Mouse (Mus musculus) intestine, embryonic 15.5 days (tissue): Measurements from ENCODE around the gene Fip1l1. TPM values are rescaled to one million over a fixed set of nuclear protein-coding genes. Genes with fewer than 3 reads are reported as not detected.

Experiments
- ATAC-seq: fragments of 200-750 bp; cut with Nextera tagmentation; 2 replicates; pipeline ENCODE4 v1.8.0; 2017; ENCODE audit warnings: moderate TSS enrichment, moderate library complexity
- H3K27ac ChIP-seq: fragments of 300-500 bp; sonication (generic); 2 replicates; pipeline ENCODE4 v1.5.1; 2015; ENCODE audit warnings: mild to moderate bottlenecking, inconsistent platforms
- H3K27me3 ChIP-seq: fragments of 300-500 bp; sonication (generic); replicated peaks from 2 replicates; pipeline ENCODE4 v1.6.1; 2015; ENCODE audit warnings: inconsistent platforms
- H3K36me3 ChIP-seq: fragments of 300-500 bp; sonication (generic); 2 replicates; pipeline ENCODE4 v1.6.1; 2015; ENCODE audit warnings: inconsistent platforms
- H3K4me1 ChIP-seq: fragments of 300-500 bp; sonication (generic); replicated peaks from 2 replicates; pipeline ENCODE4 v1.6.1; 2015; ENCODE audit warnings: inconsistent platforms
- H3K4me2 ChIP-seq: fragments of 300-500 bp; sonication (generic); replicated peaks from 2 replicates; pipeline ENCODE4 v1.6.1; 2015; ENCODE audit warnings: mild to moderate bottlenecking, inconsistent platforms
- H3K4me3 ChIP-seq: fragments of 300-500 bp; sonication (generic); replicated peaks from 2 replicates; pipeline ENCODE4 v1.5.1; 2015; ENCODE audit warnings: inconsistent platforms
- H3K9ac ChIP-seq: fragments of 300-500 bp; sonication (generic); 2 replicates; pipeline ENCODE4 v1.6.1; 2015; ENCODE audit warnings: inconsistent platforms
- H3K9me3 ChIP-seq: fragments of 300-500 bp; sonication (generic); 2 replicates; pipeline ENCODE4 v1.6.1; 2016; ENCODE audit warnings: inconsistent platforms
- WGBS: fragments of 180-500 bp; shearing (Covaris S2); methylation state at CpG from one replicate; pipeline ENCODE4 v1.1.7; 2015; 5-methylcytosine and 5-hydroxymethylcytosine counted together
- polyA plus RNA-seq: library from polyadenylated mRNA; unstranded; fragments of >200 nt; fragmentation: Nextera tagmentation; extraction: Ambion mirVana; gene quantifications from 2 replicates; pipeline ENCODE4 v1.2.1, GENCODE M21; 2015

Fip1l1 gene
- polyA plus RNA-seq, 1 experiment from 2014 or later, result 80.4 TPM

- H3K27me3 ChIP-seq, result no peaks in the 10 kb centered on the region
- H3K4me3 ChIP-seq, result no peak overlapping the region
- no peaks in the 10 kb centered on the region for H3K4me1 ChIP-seq
- no peak overlapping the region for H3K4me2 ChIP-seq
- H3K27ac ChIP-seq, result no peak overlapping the region
- H3K9me3 ChIP-seq, result no peaks in the 10 kb centered on the region
- WGBS, result 89% methylated on average over 5 of the region's 5 CpGs
- no peak overlapping the region for H3K9ac ChIP-seq
- ATAC-seq, result no peak
- peaks cover 22% of the 10 kb centered on the region for H3K36me3 ChIP-seq
Measured at GRCm38 (mm10) chr5:74591413-74591812, 56.2 kb downstream of the Fip1l1 start.

- Histone ChIP-seq H3K4me1 (no peaks in the 10 kb centered on the region), H3K36me3 (peaks cover 22% of the 10 kb centered on the region), H3K4me3 (no peak overlapping the region), H3K27ac (no peak overlapping the region), H3K27me3 (no peaks in the 10 kb centered on the region), H3K9me3 (no peaks in the 10 kb centered on the region), H3K9ac (no peak overlapping the region), H3K4me2 (no peak overlapping the region)
- WGBS, result 59% methylated on average over 8 of the region's 8 CpGs
- ATAC-seq, result peak; percentile 82
Measured at GRCm38 (mm10) chr5:74593147-74593546, 57.9 kb downstream of the Fip1l1 start.

- Histone ChIP-seq H3K27me3 (no peaks in the 10 kb centered on the region), H3K27ac (no peak overlapping the region), H3K4me1 (no peaks in the 10 kb centered on the region), H3K4me3 (no peak overlapping the region), H3K4me2 (no peak overlapping the region), H3K9ac (no peak overlapping the region), H3K9me3 (no peaks in the 10 kb centered on the region), H3K36me3 (peaks cover 8% of the 10 kb centered on the region; the same call in 1 of the 2 replicates)
- 77% methylated on average over 5 of the region's 5 CpGs for WGBS
- ATAC-seq, result no peak
Measured at GRCm38 (mm10) chr5:74600010-74600409, 64.8 kb downstream of the Fip1l1 start.

GRCm38 (mm10) chr5:74601171-74601570, 65.9 kb downstream of the Fip1l1 start:
- H3K36me3 ChIP-seq, result peaks cover 3% of the 10 kb centered on the region; the same call in 1 of the 2 replicates
- H3K27me3 ChIP-seq, result no peaks in the 10 kb centered on the region
- no peak overlapping the region for H3K4me2 ChIP-seq
- H3K9ac ChIP-seq, result no peak overlapping the region
- no peak for ATAC-seq
- H3K9me3 ChIP-seq, result no peaks in the 10 kb centered on the region
- H3K4me3 ChIP-seq, result no peak overlapping the region
- H3K4me1 ChIP-seq, result no peaks in the 10 kb centered on the region
- WGBS, result 45% methylated on average over 3 of the region's 3 CpGs
- no peak overlapping the region for H3K27ac ChIP-seq

- H3K9ac ChIP-seq, result no peak overlapping the region
- no peak overlapping the region for H3K27ac ChIP-seq
- WGBS, result 79% methylated on average over 6 of the region's 6 CpGs
Measured at GRCm38 (mm10) chr5:74601965-74602364, 66.7 kb downstream of the Fip1l1 start.

GRCm38 (mm10) chr5:74602371-74602770, 67.1 kb downstream of the Fip1l1 start:
- H3K27ac ChIP-seq, result no peak overlapping the region
- 79% methylated on average over 10 of the region's 10 CpGs for WGBS
- no peaks in the 10 kb centered on the region for H3K27me3 ChIP-seq
- no peaks in the 10 kb centered on the region for H3K4me1 ChIP-seq
- no peak for ATAC-seq
- H3K4me2 ChIP-seq, result no peak overlapping the region
- H3K36me3 ChIP-seq, result no peaks in the 10 kb centered on the region
- H3K9me3 ChIP-seq, result no peaks in the 10 kb centered on the region
- H3K4me3 ChIP-seq, result no peak overlapping the region
- no peak overlapping the region for H3K9ac ChIP-seq

More at GRCm38 (mm10) chr5:74601965-74602364, 66.7 kb downstream of the Fip1l1 start:
- H3K4me2 ChIP-seq, result no peak overlapping the region
- ATAC-seq, result no peak
- H3K9me3 ChIP-seq, result no peaks in the 10 kb centered on the region
- no peaks in the 10 kb centered on the region for H3K36me3 ChIP-seq
- H3K27me3 ChIP-seq, result no peaks in the 10 kb centered on the region
- H3K4me1 ChIP-seq, result no peaks in the 10 kb centered on the region
- H3K4me3 ChIP-seq, result no peak overlapping the region

GRCm38 (mm10) chr5:74603306-74603705, 68.1 kb downstream of the Fip1l1 start:
- H3K4me2 ChIP-seq, result no peak overlapping the region
- ATAC-seq, result no peak
- no peak overlapping the region for H3K4me3 ChIP-seq
- H3K27ac ChIP-seq, result no peak overlapping the region
- H3K9ac ChIP-seq, result no peak overlapping the region
- no peaks in the 10 kb centered on the region for H3K4me1 ChIP-seq
- no peaks in the 10 kb centered on the region for H3K36me3 ChIP-seq
- no peaks in the 10 kb centered on the region for H3K27me3 ChIP-seq
- no peaks in the 10 kb centered on the region for H3K9me3 ChIP-seq
- WGBS, result 66% methylated on average over 4 of the region's 4 CpGs

- no peaks in the 10 kb centered on the region for H3K9me3 ChIP-seq
- no peak overlapping the region for H3K4me2 ChIP-seq
- no peaks in the 10 kb centered on the region for H3K36me3 ChIP-seq
- no peaks in the 10 kb centered on the region for H3K27me3 ChIP-seq
- no peak overlapping the region for H3K9ac ChIP-seq
- 89% methylated on average over 8 of the region's 8 CpGs for WGBS
- no peak overlapping the region for H3K27ac ChIP-seq
- H3K4me3 ChIP-seq, result no peak overlapping the region
- no peak for ATAC-seq
- no peaks in the 10 kb centered on the region for H3K4me1 ChIP-seq
Measured at GRCm38 (mm10) chr5:74606213-74606612, 71.0 kb downstream of the Fip1l1 start.

- Histone ChIP-seq H3K4me3 (no peak overlapping the region), H3K9me3 (no peaks in the 10 kb centered on the region), H3K27ac (no peak overlapping the region), H3K36me3 (no peaks in the 10 kb centered on the region), H3K27me3 (no peaks in the 10 kb centered on the region), H3K4me2 (no peak overlapping the region), H3K4me1 (no peaks in the 10 kb centered on the region), H3K9ac (no peak overlapping the region)
- ATAC-seq, result peak; percentile 45; the same call in 1 of the 2 replicates
- 71% methylated on average over 10 of the region's 10 CpGs for WGBS
Measured at GRCm38 (mm10) chr5:74610511-74610910, 75.3 kb downstream of the Fip1l1 start.

- ATAC-seq, result no peak
- Histone ChIP-seq H3K9me3 (no peaks in the 10 kb centered on the region), H3K27me3 (no peaks in the 10 kb centered on the region), H3K36me3 (no peaks in the 10 kb centered on the region), H3K9ac (no peak overlapping the region), H3K27ac (no peak overlapping the region), H3K4me1 (no peaks in the 10 kb centered on the region), H3K4me3 (no peak overlapping the region), H3K4me2 (no peak overlapping the region)
- WGBS, result 80% methylated on average over 5 of the region's 5 CpGs
Measured at GRCm38 (mm10) chr5:74612713-74613112, 77.5 kb downstream of the Fip1l1 start.

GRCm38 (mm10) chr5:74613491-74614151, 78.4 kb downstream of the Fip1l1 start:
- Histone ChIP-seq H3K4me2 (peak overlapping the region; percentile 33; the same call in 1 of the 2 replicates), H3K4me3 (no peak overlapping the region), H3K27ac (0 out of 2 replicates have a peak overlapping the region, but pooled peaks have one; percentile 17), H3K9me3 (no peaks in the 10 kb centered on the region), H3K4me1 (no peaks in the 10 kb centered on the region), H3K27me3 (no peaks in the 10 kb centered on the region), H3K36me3 (no peaks in the 10 kb centered on the region), H3K9ac (no peak overlapping the region)
- peak; percentile 62 for ATAC-seq
- 28% methylated on average over 18 of the region's 18 CpGs for WGBS

- no peaks in the 10 kb centered on the region for H3K9me3 ChIP-seq
- ATAC-seq, result no peak
- H3K27me3 ChIP-seq, result no peaks in the 10 kb centered on the region
- H3K27ac ChIP-seq, result no peak overlapping the region
- H3K4me3 ChIP-seq, result no peak overlapping the region
- H3K9ac ChIP-seq, result no peak overlapping the region
- H3K4me1 ChIP-seq, result no peaks in the 10 kb centered on the region
- no peak overlapping the region for H3K4me2 ChIP-seq
- no peaks in the 10 kb centered on the region for H3K36me3 ChIP-seq
- WGBS, result 55% methylated on average over 12 of the region's 13 CpGs
Measured at GRCm38 (mm10) chr5:74617816-74618572, 82.7 kb downstream of the Fip1l1 start.
